Comparison of ENCODE assay signal across 13 mouse cellular contexts in the genomic region with DNA sequence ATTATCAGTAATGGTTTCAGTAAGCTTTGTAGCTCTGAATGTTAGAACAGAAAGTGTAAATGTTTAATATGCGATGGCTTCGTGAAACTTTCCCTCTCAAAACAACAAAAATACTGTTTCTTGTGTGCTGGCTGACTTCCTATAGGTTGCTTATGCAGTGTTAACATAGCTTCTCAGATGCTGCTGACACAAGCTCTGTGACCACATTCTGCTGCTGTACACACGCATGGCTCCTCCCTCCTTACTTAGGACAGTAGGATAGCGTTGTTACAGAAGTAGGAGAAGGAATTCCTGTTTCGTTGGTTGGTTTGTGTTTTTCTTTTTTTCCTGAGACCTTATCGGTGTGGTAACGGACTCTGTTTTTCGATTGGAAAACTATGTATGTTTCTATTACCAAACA.
"Had no signal": no experiment of that assay in that cellular context is flagged by ENCODE, and none has a peak within 500 bp of the region (broad histone marks: within the 10 kb centered on the region; RNA-seq: fewer than 3 reads in every experiment).

No protein-coding gene starts in this region.

- DNase-seq: kidney, adult 2 months; kidney, postnatal 14 days; layer of hippocampus, adult 9-11 months; layer of hippocampus, postnatal 36 days; right cerebral cortex, adult 18-20 months; right cerebral cortex, postnatal 25 days; thymus, postnatal 36 days had no signal

- H3K4me3 ChIP-seq: kidney, embryonic 15.5 days; limb, embryonic 12.5 days; midbrain, embryonic 12.5 days; myocyte; neural tube, embryonic 15.5 days had no signal

- H3K27ac ChIP-seq: kidney, embryonic 15.5 days; limb, embryonic 12.5 days; midbrain, embryonic 12.5 days; neural tube, embryonic 15.5 days had no signal

- H3K4me2 ChIP-seq: kidney, embryonic 15.5 days; limb, embryonic 12.5 days; liver, embryonic 11.5 days; midbrain, embryonic 12.5 days had no signal

- H3K9me3 ChIP-seq: kidney, embryonic 15.5 days; limb, embryonic 12.5 days; midbrain, embryonic 12.5 days; neural tube, embryonic 15.5 days had no signal

- H3K36me3 ChIP-seq: kidney, embryonic 15.5 days; limb, embryonic 12.5 days; midbrain, embryonic 12.5 days; neural tube, embryonic 15.5 days had no signal

- H3K27me3 ChIP-seq: kidney, embryonic 15.5 days; limb, embryonic 12.5 days; midbrain, embryonic 12.5 days; neural tube, embryonic 15.5 days had no signal

- H3K9ac ChIP-seq: kidney, embryonic 15.5 days; limb, embryonic 12.5 days; midbrain, embryonic 12.5 days; neural tube, embryonic 15.5 days had no signal

- H3K4me1 ChIP-seq: midbrain, embryonic 12.5 days had no signal
